In genomic region chr9:75527368-75528059, GRCm38 (mm10) we compare ENCODE assay signal across 8 mouse cellular contexts. TPM values are rescaled to one million over a fixed set of nuclear protein-coding genes. Genes with fewer than 3 reads are reported as not detected.
DNase-seq lines count a peak whose midpoint lies in the region; ATAC-seq and TF ChIP-seq lines count a peak whose summit lies in the region.

No protein-coding gene starts in this region.

- peak; percentile 40; the same call in 1 of the 2 replicates for TF ChIP-seq CTCF in lung, postnatal 0 days (IDR thresholded peaks at IDR 0.05)

- H3K4me1 ChIP-seq in megakaryocyte, embryonic 14.5 days, result peaks cover 43% of the 10 kb centered on the region
- H3K4me1 ChIP-seq in heart, embryonic 16.5 days (ENCODE audit: control insufficient read depth, insufficient read depth, low read length), result peaks cover 8% of the 10 kb centered on the region
- H3K4me1 ChIP-seq in lung, postnatal 0 days (ENCODE audit: insufficient read depth, low read depth, low read length), result no peaks in the 10 kb centered on the region

- peak; percentile 29 to 61 for DNase-seq in adrenal gland, postnatal 36 days
- DNase-seq in lung, postnatal 0 days (ENCODE audit: low spot score), result peak; percentile 71
- DNase-seq in spleen, postnatal 36 days (ENCODE audit: low spot score in 2 of 2), result no peak
- DNase-seq in layer of hippocampus, postnatal 36 days, result no peak
- no peak for DNase-seq in natural killer cell, adult 2 months (ENCODE audit: low spot score in 2 of 2)

- no peak for ATAC-seq in megakaryocyte, adult 5-6 weeks (ENCODE audit: poor library complexity, severe bottlenecking)
- ATAC-seq in heart, embryonic 16.5 days (replicated peaks; ENCODE audit: extremely low read depth, insufficient read depth, low FRiP score), result peak; percentile 88
- peak; percentile 95 for ATAC-seq in lung, postnatal 0 days

- peak overlapping the region; percentile 80 for H3K4me3 ChIP-seq in megakaryocyte, embryonic 14.5 days (replicated peaks)
- H3K4me3 ChIP-seq in heart, embryonic 16.5 days (ENCODE audit: low read length), result no peak overlapping the region
- no peak overlapping the region for H3K4me3 ChIP-seq in lung, postnatal 0 days (ENCODE audit: low read depth, low read length)

- peaks cover 84% of the 10 kb centered on the region for H3K36me3 ChIP-seq in megakaryocyte, embryonic 14.5 days (replicated peaks; ENCODE audit: low read length)
- peaks cover 14% of the 10 kb centered on the region for H3K36me3 ChIP-seq in heart, embryonic 16.5 days (ENCODE audit: control insufficient read depth, insufficient read depth)
- peaks cover 3% of the 10 kb centered on the region; the same call in 1 of the 2 replicates for H3K36me3 ChIP-seq in lung, postnatal 0 days (ENCODE audit: insufficient read depth, low read length)

- no peak overlapping the region for H3K9ac ChIP-seq in heart, embryonic 16.5 days (ENCODE audit: low read length)
- no peak overlapping the region for H3K9ac ChIP-seq in lung, postnatal 0 days (replicated peaks; ENCODE audit: low read depth)

- peak overlapping the region; percentile 59; the same call in 1 of the 2 replicates for H3K27ac ChIP-seq in heart, embryonic 16.5 days (ENCODE audit: low read length)
- 0 out of 2 replicates have a peak overlapping the region, but pooled peaks have one; percentile 27 for H3K27ac ChIP-seq in lung, postnatal 0 days (ENCODE audit: low read length)

- H3K9me3 ChIP-seq in megakaryocyte, embryonic 14.5 days, result no peaks in the 10 kb centered on the region
- H3K9me3 ChIP-seq in heart, embryonic 16.5 days (replicated peaks; ENCODE audit: control insufficient read depth, low read length), result no peaks in the 10 kb centered on the region
- H3K9me3 ChIP-seq in lung, postnatal 0 days (ENCODE audit: low read length), result no peaks in the 10 kb centered on the region

- 42% methylated on average over 13 of the region's 13 CpGs for WGBS in heart, embryonic 16.5 days
- WGBS in lung, postnatal 0 days, result 57% methylated on average over 13 of the region's 13 CpGs

- no peaks in the 10 kb centered on the region for H3K27me3 ChIP-seq in megakaryocyte, embryonic 14.5 days (replicated peaks)
- no peaks in the 10 kb centered on the region for H3K27me3 ChIP-seq in heart, embryonic 16.5 days (ENCODE audit: control insufficient read depth, insufficient read depth, low read length)
- H3K27me3 ChIP-seq in lung, postnatal 0 days (replicated peaks; ENCODE audit: insufficient read depth, low read length), result no peaks in the 10 kb centered on the region

- peak; percentile 69 for TF ChIP-seq EP300 in lung, postnatal 0 days (IDR thresholded peaks at IDR 0.05)

- H3K4me2 ChIP-seq in heart, embryonic 16.5 days (ENCODE audit: low read depth, low read length), result peak overlapping the region; percentile 37
- no peak overlapping the region for H3K4me2 ChIP-seq in lung, postnatal 0 days (replicated peaks; ENCODE audit: low read depth, low read length)

RNA-seq across cellular contexts. Expression of gene Tmod3, which starts 31.9 kb away (rescaled TPM):
- 3.0 and 11.0 TPM in 2 replicates for polyA plus RNA-seq in megakaryocyte, embryonic 14.5 days (2012; ENCODE audit: insufficient read depth, low replicate concordance)
- total RNA-seq in megakaryocyte, adult 5-6 weeks (2015), result 100 and 101 TPM in 2 replicates
- total RNA-seq in megakaryocyte, adult 5-6 weeks (2017), result 102 and 121 TPM in 2 replicates
- 10 to 100 TPM; 68.7 to 78.5 TPM for total RNA-seq in adrenal gland, postnatal 36 days (2021)
- polyA plus RNA-seq in heart, embryonic 16.5 days (2015; fragmentation: Nextera tagmentation; extraction: Ambion mirVana), result 90.3 and 91.7 TPM in 2 replicates
- 183 and 213 TPM in 2 replicates for polyA plus RNA-seq in lung, postnatal 0 days (2015; fragmentation: Nextera tagmentation; extraction: Ambion mirVana)
- total RNA-seq in layer of hippocampus, postnatal 36 days (2021), result 10 to 100 TPM; 46.4 to 47.3 TPM

Comparison
In these comparisons a context has a peak if more than half of its experiments do, and no peak if none do; other contexts are left out.
1. DNase-seq: peak in adrenal gland, postnatal 36 days (2 of 2) and lung, postnatal 0 days (single experiment); none in spleen, postnatal 36 days (0 of 2), layer of hippocampus, postnatal 36 days (0 of 2) and natural killer cell, adult 2 months (0 of 2).